Mouse (Mus musculus) ES-E14 (cell line): Measurements from ENCODE around the gene P4ha1. TPM values are rescaled to one million over a fixed set of nuclear protein-coding genes. Genes with fewer than 3 reads are reported as not detected.

Source experiments
- DNase-seq: peaks from one replicate; pipeline ENCODE4 v3.0.0-alpha.2; 2013; ENCODE audit warnings: low read depth, low spot score
- H3K27ac ChIP-seq: 2 replicates; pipeline ENCODE4 v1.5.1; 2012; ENCODE audit warnings: low read depth, mild to moderate bottlenecking, low read length, moderate library complexity, mixed read lengths; ENCODE audit not compliant: poor library complexity, insufficient read depth, severe bottlenecking
- H3K36me3 ChIP-seq: 2 replicates; pipeline ENCODE4 v1.6.1; 2012; ENCODE audit warnings: mild to moderate bottlenecking, low read length, moderate library complexity, mixed read lengths; ENCODE audit not compliant: control insufficient read depth, poor library complexity, insufficient read depth, severe bottlenecking
- H3K4me1 ChIP-seq, 2 experiments: fragments of 150-350 bp in 1 of 2; sonication (generic) in 1 of 2; 2 replicates each; pipeline ENCODE4 v1.6.1; 2012; ENCODE audit warnings: low read length in 2 of 2, mild to moderate bottlenecking in 1 of 2, mixed read lengths in 1 of 2; ENCODE audit not compliant: control insufficient read depth in 2 of 2, insufficient read depth in 2 of 2, poor library complexity in 1 of 2
- H3K4me3 ChIP-seq, 2 experiments: fragments of 150-350 bp in 1 of 2; sonication (generic) in 1 of 2; 2 replicates each; pipeline ENCODE4 v1.5.1; 2012; ENCODE audit warnings: low read length in 2 of 2, low read depth in 1 of 2, mild to moderate bottlenecking in 1 of 2, mixed read lengths in 1 of 2; ENCODE audit not compliant: insufficient read depth in 1 of 2, poor library complexity in 1 of 2, severe bottlenecking in 1 of 2
- H3K9ac ChIP-seq: 2 replicates; pipeline ENCODE4 v1.6.1; 2012; ENCODE audit warnings: low read depth, mild to moderate bottlenecking, low read length, mixed read lengths; ENCODE audit not compliant: poor library complexity, insufficient read depth, severe bottlenecking
- H3K9me3 ChIP-seq: fragments of 150-350 bp; sonication (generic); 2 replicates; pipeline ENCODE4 v1.6.1; 2012; ENCODE audit warnings: low read depth, mild to moderate bottlenecking, low read length; ENCODE audit not compliant: control insufficient read depth, insufficient read depth
- CHD2 ChIP-seq: IDR thresholded peaks from 2 replicates; pipeline ENCODE4 v1.6.1; 2014; ENCODE audit warnings: mild to moderate bottlenecking, low read depth, low read length, inconsistent platforms
- HCFC1 ChIP-seq: IDR thresholded peaks from 2 replicates; pipeline ENCODE4 v1.6.1; 2012; ENCODE audit warnings: low read length, inconsistent platforms, borderline replicate concordance; ENCODE audit not compliant: insufficient read depth
- MAFK ChIP-seq: IDR thresholded peaks from 2 replicates; pipeline ENCODE4 v1.6.1; 2014; ENCODE audit warnings: mild to moderate bottlenecking, low read depth, low read length, inconsistent platforms; ENCODE audit not compliant: insufficient read depth
- ZC3H11A ChIP-seq: IDR thresholded peaks from 2 replicates; pipeline ENCODE4 v1.6.1; 2012; ENCODE audit warnings: low read depth, mild to moderate bottlenecking, inconsistent platforms, low read length, borderline replicate concordance
- ZNF384 ChIP-seq: IDR thresholded peaks from 2 replicates; pipeline ENCODE4 v1.6.1; 2012; ENCODE audit warnings: low read depth, low read length, inconsistent platforms
- in situ Hi-C, 2 experiments: fragments of 600-800 bp; cut with MboI; formaldehyde crosslinking; loops; one replicate each; pipeline ENCODE4 v1.15.1; 2025; ENCODE audit warnings: low sequenced_read_pairs in 2 of 2, inconsistent platforms in 1 of 2; ENCODE audit not compliant: unreplicated experiment in 2 of 2
- total RNA-seq: library from RNA; depleted of rRNA; stranded (reverse); fragments of 300-350 nt; gene quantifications from 2 replicates; pipeline ENCODE4 v1.2.3, GENCODE M21; 2012; rRNA removed

The P4ha1 gene
- total RNA-seq, 1 experiment = 73.4 TPM

DNA sequence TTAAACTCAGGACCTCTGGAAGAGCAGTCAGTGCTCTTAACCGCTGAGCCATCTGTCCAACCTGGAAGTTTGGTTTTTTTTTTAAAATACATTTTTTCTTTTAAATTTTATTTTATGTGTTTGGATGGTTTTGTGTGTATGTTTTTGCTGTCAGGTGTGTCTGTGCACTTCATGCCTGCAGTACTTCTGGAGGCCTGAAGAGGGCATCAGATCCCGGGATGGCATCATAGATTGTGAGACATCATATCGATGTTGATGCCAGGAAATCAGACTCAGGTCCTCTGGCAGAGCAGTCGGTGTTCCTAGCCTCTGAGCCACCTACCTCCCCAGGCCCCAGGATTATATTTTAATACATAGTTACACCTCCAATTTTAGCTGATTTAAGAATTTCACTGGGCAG is 90.6 kb downstream of the P4ha1 start:
- H3K9ac ChIP-seq = no peak overlapping the region
- DNase-seq = no peak
- H3K36me3 ChIP-seq = no peaks in the 10 kb centered on the region
- H3K27ac ChIP-seq = no peak overlapping the region
- no peaks in the 10 kb centered on the region for H3K9me3 ChIP-seq
- peaks cover 0 to 2% of the 10 kb centered on the region in 2 experiments; a peak in 1 of 4 replicates for H3K4me1 ChIP-seq
- no peak overlapping the region for H3K4me3 ChIP-seq
- TF ChIP-seq HCFC1 = no peak
- TF ChIP-seq ZNF384 = no peak
- TF ChIP-seq MAFK = no peak
- TF ChIP-seq CHD2 = no peak
- TF ChIP-seq ZC3H11A = 0 out of 2 replicates have a peak, but pooled peaks have one; percentile 2
- in situ Hi-C loops = no loop called here

DNA sequence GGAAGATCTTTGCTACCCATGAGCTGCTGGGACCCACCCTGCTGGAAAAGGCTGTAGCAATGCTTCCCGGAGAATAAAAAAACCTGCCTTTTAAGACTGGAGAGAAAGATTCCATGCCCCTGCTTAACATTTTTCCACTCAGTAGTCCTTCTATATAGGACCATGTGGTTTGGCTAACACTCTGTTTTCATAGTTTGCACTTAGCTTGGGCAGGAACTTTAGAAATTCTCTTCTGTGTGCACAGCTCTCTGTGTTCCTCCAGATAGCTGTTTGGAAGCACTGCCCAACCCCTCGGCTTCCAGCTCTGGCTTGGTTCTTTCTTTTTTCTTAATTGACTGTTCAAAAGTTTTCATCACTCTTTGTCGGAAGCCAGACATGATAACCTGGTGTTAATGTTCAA is 93.5 kb downstream of the P4ha1 start:
- Histone ChIP-seq H3K36me3 (no peaks in the 10 kb centered on the region), H3K27ac (no peak overlapping the region), H3K4me1 (no peaks in the 10 kb centered on the region), H3K9ac (no peak overlapping the region), H3K9me3 (no peaks in the 10 kb centered on the region), H3K4me3 (no peak overlapping the region)
- TF ChIP-seq ZNF384 = no peak
- in situ Hi-C loops = no loop called here
- no peak for DNase-seq

DNA sequence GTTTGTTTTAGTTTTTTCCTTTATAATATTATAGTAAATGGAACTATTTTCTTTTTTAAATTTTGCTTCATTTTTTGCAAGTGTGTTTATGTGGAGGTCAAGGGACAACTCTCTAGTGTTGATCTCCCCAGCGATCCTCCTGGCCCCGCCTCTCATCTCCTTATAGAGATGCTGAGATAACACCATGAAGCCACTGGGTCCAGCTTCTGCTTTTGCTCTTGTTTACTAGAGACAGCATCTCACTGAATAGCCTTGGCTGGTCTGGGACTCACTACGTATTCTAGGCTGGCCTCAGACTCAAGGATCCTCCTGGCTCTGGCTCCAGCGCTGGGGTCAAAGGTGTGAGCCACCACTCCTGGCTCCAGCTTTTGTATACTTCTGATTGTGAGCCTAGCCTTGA is 96.4 kb downstream of the P4ha1 start:
- Histone ChIP-seq H3K4me1 (no peaks in the 10 kb centered on the region), H3K27ac (no peak overlapping the region), H3K4me3 (no peak overlapping the region), H3K9me3 (no peaks in the 10 kb centered on the region), H3K36me3 (no peaks in the 10 kb centered on the region), H3K9ac (no peak overlapping the region)
- no peak for DNase-seq
- TF ChIP-seq MAFK (no peak), CHD2 (no peak)
- in situ Hi-C loops = no loop called here

Other genes starting within 250 kb of the P4ha1 start
- gene Sept10, start 101.4 kb upstream of the P4ha1 start, total RNA-seq = 15.1 and 16.8 TPM in 2 replicates
- gene Sowahc, start 101.3 kb upstream of the P4ha1 start, total RNA-seq = 6.3 and 7.9 TPM in 2 replicates
- 25.8 and 26.8 TPM in 2 replicates for gene Gm10273, start 72.3 kb downstream of the P4ha1 start, total RNA-seq
- gene Pla2g12b, start 80.4 kb downstream of the P4ha1 start, total RNA-seq = 0.69 and 2.1 TPM in 2 replicates
- gene Oit3, start 118.5 kb downstream of the P4ha1 start, total RNA-seq = 0.05 TPM in 1 of 2 replicates, not detected in the other